In the genomic region with DNA sequence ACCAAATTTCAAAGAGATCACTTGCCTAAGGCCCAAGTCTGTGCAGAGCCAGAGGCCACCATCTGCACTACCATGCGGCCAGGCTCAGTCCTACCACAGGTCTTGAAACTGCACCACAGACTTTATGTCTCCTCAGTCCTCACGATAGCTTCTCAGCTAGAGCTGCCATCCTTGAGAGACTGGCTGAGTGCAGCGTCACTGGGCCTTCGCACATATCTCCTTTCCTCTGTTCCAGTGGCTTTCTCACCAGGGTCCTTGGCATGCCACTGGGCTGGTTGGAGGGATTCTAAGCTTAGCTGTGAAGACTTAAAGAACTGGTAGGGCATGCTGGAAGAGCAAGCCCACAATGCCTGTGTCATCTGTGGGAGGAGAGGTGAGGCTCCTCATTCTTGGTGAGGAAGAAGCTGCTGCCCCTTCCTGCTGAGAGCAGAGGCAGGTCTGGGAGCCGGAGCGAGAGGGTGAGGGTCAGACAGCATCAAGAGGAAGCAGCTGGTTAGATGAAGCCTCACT, we compare ENCODE assay signal across 18 mouse cellular contexts.
"Had no signal": no experiment of that assay in that cellular context is flagged by ENCODE, and none has a peak within 500 bp of the region (broad histone marks: within the 10 kb centered on the region; RNA-seq: fewer than 3 reads in every experiment).

No protein-coding gene starts in this region.

- H3K27ac ChIP-seq: lung, embryonic 15.5 days; macrophage; midbrain, embryonic 13.5 days; midbrain, embryonic 15.5 days; neural tube, embryonic 12.5 days; stomach, embryonic 15.5 days; stomach, postnatal 0 days had no signal

- H3K4me3 ChIP-seq: lung, embryonic 15.5 days; megakaryocyte, embryonic 14.5 days; midbrain, embryonic 13.5 days; midbrain, embryonic 15.5 days; neural tube, embryonic 12.5 days; stomach, embryonic 15.5 days had no signal

- H3K36me3 ChIP-seq: lung, embryonic 15.5 days; midbrain, embryonic 13.5 days; midbrain, embryonic 15.5 days; neural tube, embryonic 12.5 days; stomach, embryonic 15.5 days had no signal

- DNase-seq: liver, postnatal 0 days; lung, adult 2 months; lung, postnatal 14 days; lung, postnatal 36 days; right cerebral cortex, postnatal 14 days; thymus, adult 2 months; thymus, postnatal 25 days; thymus, postnatal 4 days had no signal

- H3K9me3 ChIP-seq: lung, embryonic 15.5 days; megakaryocyte, embryonic 14.5 days; midbrain, embryonic 13.5 days; midbrain, embryonic 15.5 days; neural tube, embryonic 12.5 days; stomach, embryonic 15.5 days had no signal

- H3K27me3 ChIP-seq: midbrain, embryonic 15.5 days had no signal

- H3K9ac ChIP-seq: liver, postnatal 0 days; lung, embryonic 15.5 days; midbrain, embryonic 13.5 days; midbrain, embryonic 15.5 days; neural tube, embryonic 12.5 days; stomach, embryonic 15.5 days had no signal

- ATAC-seq: liver, postnatal 0 days; lung, postnatal 0 days; midbrain, embryonic 13.5 days; midbrain, embryonic 15.5 days had no signal

- H3K4me2 ChIP-seq: lung, embryonic 15.5 days; midbrain, embryonic 11.5 days; midbrain, embryonic 13.5 days; midbrain, embryonic 15.5 days; neural tube, embryonic 12.5 days; stomach, embryonic 15.5 days had no signal
